Comparison of ENCODE assay signal across 9 mouse cellular contexts in the genomic region with DNA sequence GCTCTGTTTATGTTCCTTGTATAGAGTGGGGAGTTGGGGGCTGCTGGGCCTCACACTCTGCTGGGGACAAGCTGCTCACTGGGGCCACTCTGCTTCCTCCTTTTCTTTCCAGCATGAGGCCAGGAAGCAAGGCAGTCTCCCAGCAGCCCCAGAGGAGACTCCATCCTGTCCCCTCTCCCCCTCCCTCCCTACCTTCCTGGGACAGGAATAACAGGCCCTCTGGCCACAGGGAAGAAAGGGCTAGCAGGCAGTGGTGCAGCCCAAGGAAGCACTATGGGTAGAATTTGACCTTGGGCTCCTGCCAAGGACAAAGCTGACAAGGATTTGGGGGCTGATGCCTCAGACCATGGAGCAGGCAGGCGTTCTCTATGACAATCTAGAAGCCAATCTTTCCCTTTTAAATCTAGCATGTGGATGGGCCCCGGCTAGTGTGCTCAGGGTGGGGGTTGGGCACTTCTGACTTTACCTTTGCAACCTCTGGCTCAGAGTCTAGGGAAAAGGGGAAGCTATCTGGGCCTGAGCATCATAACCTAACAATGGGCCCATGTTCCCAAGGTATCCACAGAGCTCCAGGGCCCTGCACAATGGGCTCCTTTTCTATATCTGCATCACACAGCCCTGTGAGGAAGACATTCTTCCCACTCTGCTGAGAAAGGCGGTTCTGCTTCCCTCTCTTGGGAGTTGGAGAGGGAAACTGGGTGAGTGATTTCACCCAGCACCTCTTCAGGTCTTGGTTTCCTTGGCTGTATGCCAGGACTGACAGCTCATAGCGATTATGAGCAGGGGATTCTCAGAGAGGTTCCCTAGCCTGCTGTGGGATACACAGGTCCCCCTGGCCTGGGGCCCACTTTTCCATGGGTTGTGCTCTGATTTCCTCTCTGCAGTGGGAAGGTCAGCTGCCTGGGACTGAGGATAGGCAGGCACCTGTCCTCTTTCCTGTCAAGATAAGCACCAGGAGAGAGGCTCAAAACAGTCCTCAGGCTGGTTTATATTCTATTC. TPM values are rescaled to one million over a fixed set of nuclear protein-coding genes. Genes with fewer than 3 reads are reported as not detected.
DNase-seq lines count a peak whose midpoint lies in the region; ATAC-seq and TF ChIP-seq lines count a peak whose summit lies in the region.
"Had no signal": no experiment of that assay in that cellular context is flagged by ENCODE, and none has a peak within 500 bp of the region (broad histone marks: within the 10 kb centered on the region; RNA-seq: fewer than 3 reads in every experiment).

No protein-coding gene starts in this region.

- TF ChIP-seq POLR2A in thymus, adult 2 months (IDR thresholded peaks at IDR 0.05; ENCODE audit: control insufficient read depth, extremely low read depth, insufficient read depth, low read length, poor library complexity) = no peak

- ATAC-seq in heart, embryonic 14.5 days (ENCODE audit: insufficient number of reproducible peaks, insufficient read depth, low FRiP score, low read depth) = peak; percentile 75
- 0 out of 2 replicates have a peak, but pooled peaks have one; percentile 7 for ATAC-seq in limb, embryonic 13.5 days (ENCODE audit: low FRiP score, low read depth)

- peaks cover 42 to 55% of the 10 kb centered on the region in 2 experiments for H3K4me1 ChIP-seq in heart, embryonic 14.5 days (ENCODE audit: control insufficient read depth in 2 of 2, insufficient read depth in 2 of 2, low read length in 2 of 2)
- peaks cover 33% of the 10 kb centered on the region for H3K4me1 ChIP-seq in limb, embryonic 13.5 days
- H3K4me1 ChIP-seq in thymus, adult 2 months (replicated peaks; ENCODE audit: control insufficient read depth, insufficient read depth, low read length) = peaks cover under 1% of the 10 kb centered on the region; the same call in 1 of the 2 replicates

- no peaks in the 10 kb centered on the region for H3K9me3 ChIP-seq in heart, embryonic 14.5 days (ENCODE audit: control insufficient read depth, low read length)
- no peaks in the 10 kb centered on the region for H3K9me3 ChIP-seq in limb, embryonic 13.5 days

- H3K36me3 ChIP-seq in heart, embryonic 14.5 days (ENCODE audit: control insufficient read depth, insufficient read depth, low read length) = peaks cover 4% of the 10 kb centered on the region; the same call in 1 of the 2 replicates
- H3K36me3 ChIP-seq in limb, embryonic 13.5 days = no peaks in the 10 kb centered on the region
- H3K36me3 ChIP-seq in thymus, adult 2 months (ENCODE audit: control insufficient read depth, insufficient read depth, low read length) = no peaks in the 10 kb centered on the region

- TF ChIP-seq CTCF in thymus, adult 2 months (IDR thresholded peaks at IDR 0.05; ENCODE audit: borderline replicate concordance, control insufficient read depth, extremely low read depth, insufficient read depth, low read length, poor library complexity) = no peak

- no peaks in the 10 kb centered on the region for H3K27me3 ChIP-seq in heart, embryonic 14.5 days (ENCODE audit: control insufficient read depth, insufficient read depth, low read length)
- H3K27me3 ChIP-seq in limb, embryonic 13.5 days = no peaks in the 10 kb centered on the region
- no peaks in the 10 kb centered on the region for H3K27me3 ChIP-seq in thymus, adult 2 months (ENCODE audit: control insufficient read depth, insufficient read depth, low read length)

- H3K27ac ChIP-seq in heart, embryonic 14.5 days (replicated peaks in 1 of 2; ENCODE audit: control insufficient read depth in 1 of 2, insufficient read depth in 1 of 2, low read depth in 2 of 2, low read length in 2 of 2) = peak overlapping the region; percentile 81 to 86
- H3K27ac ChIP-seq in limb, embryonic 13.5 days = peak overlapping the region; percentile 55
- H3K27ac ChIP-seq in thymus, adult 2 months (ENCODE audit: control insufficient read depth, insufficient read depth, low read length) = no peak overlapping the region

- H3K4me3 ChIP-seq in heart, embryonic 14.5 days (ENCODE audit: control insufficient read depth in 1 of 2, insufficient read depth in 1 of 2, low read depth in 1 of 2, low read length in 2 of 2) = no peak overlapping the region
- no peak overlapping the region for H3K4me3 ChIP-seq in limb, embryonic 13.5 days
- H3K4me3 ChIP-seq in thymus, adult 2 months (ENCODE audit: control insufficient read depth, insufficient read depth, low read length) = no peak overlapping the region

- DNase-seq in left cerebral cortex, postnatal 14 days (ENCODE audit: low spot score in 2 of 2) = peak; percentile 40 to 53
- no peak for DNase-seq in left cerebral cortex, postnatal 36 days (ENCODE audit: low spot score in 2 of 2)
- peak; percentile 67 to 77 for DNase-seq in adrenal gland, postnatal 36 days
- DNase-seq in thymus, adult 2 months = no peak
- DNase-seq in layer of hippocampus, postnatal 36 days = no peak
- no peak for DNase-seq in left cerebral cortex, adult 8-10 months (ENCODE audit: low spot score in 2 of 2)

- H3K4me2 ChIP-seq in heart, embryonic 14.5 days (ENCODE audit: low read length) = peak overlapping the region; percentile 35
- no peak overlapping the region for H3K4me2 ChIP-seq in limb, embryonic 13.5 days (replicated peaks)

- WGBS in heart, embryonic 14.5 days = 5% methylated on average over 4 of the region's 4 CpGs
- 46% methylated on average over 4 of the region's 4 CpGs for WGBS in limb, embryonic 13.5 days
- WGBS in thymus, adult 2 months = 66% methylated on average over 4 of the region's 4 CpGs

- intact Hi-C loops in left cerebral cortex, postnatal 14 days (cut with DNase I) = loop anchor here (5.0 kb wide), 1 partner anchor 52 kb away; the partner anchor contains the start of gene Nol4l
- intact Hi-C loops in left cerebral cortex, postnatal 36 days (cut with DNase I) = loop anchor here (5.0 kb wide), 1 partner anchor 52 kb away; the partner anchor contains the start of gene Nol4l

- H3K9ac ChIP-seq in heart, embryonic 14.5 days (ENCODE audit: low read length) = 0 out of 2 replicates have a peak overlapping the region, but pooled peaks have one; percentile 30
- peak overlapping the region; percentile 13; the same call in 1 of the 2 replicates for H3K9ac ChIP-seq in limb, embryonic 13.5 days

RNA-seq across cellular contexts. Expression of gene 4930404H24Rik, which starts 17.2 kb away (rescaled TPM):
- 1 to 10 TPM in 1 of 2 experiments, not detected in 1; 1.4 TPM for total RNA-seq in left cerebral cortex, postnatal 14 days (2021)
- not detected for total RNA-seq in left cerebral cortex, postnatal 36 days (2021)
- total RNA-seq in adrenal gland, postnatal 36 days (2021) = not detected
- not detected in 2 replicates for polyA plus RNA-seq in heart, embryonic 14.5 days (2014; fragmentation: Nextera tagmentation; extraction: Ambion mirVana)
- polyA plus RNA-seq in limb, embryonic 13.5 days (2015; fragmentation: Nextera tagmentation; extraction: Ambion mirVana) = not detected in 2 replicates
- not detected in 2 replicates for polyA plus RNA-seq in thymus, adult 2 months (2012; rRNA removed)
- total RNA-seq in layer of hippocampus, postnatal 36 days (2021) = not detected
- not detected for total RNA-seq in left cerebral cortex, adult 8-10 months (2022)
- total RNA-seq: left cerebral cortex, postnatal 10 days had no signal

RNA-seq across cellular contexts. Expression of gene Nol4l, which starts 54.4 kb away (rescaled TPM):
- total RNA-seq in left cerebral cortex, postnatal 14 days (2021) = 10 to 100 TPM; 44.8 to 46.8 TPM
- 10 to 100 TPM; 46.4 to 50.2 TPM for total RNA-seq in left cerebral cortex, postnatal 36 days (2021)
- total RNA-seq in adrenal gland, postnatal 36 days (2021) = 10 to 100 TPM; 12.8 to 13.3 TPM
- 10.0 and 12.6 TPM in 2 replicates for polyA plus RNA-seq in heart, embryonic 14.5 days (2014; fragmentation: Nextera tagmentation; extraction: Ambion mirVana)
- 11.8 and 13.2 TPM in 2 replicates for polyA plus RNA-seq in limb, embryonic 13.5 days (2015; fragmentation: Nextera tagmentation; extraction: Ambion mirVana)
- polyA plus RNA-seq in thymus, adult 2 months (2012; rRNA removed) = 4.2 and 4.4 TPM in 2 replicates
- 10 to 100 TPM; 47.0 to 47.3 TPM for total RNA-seq in layer of hippocampus, postnatal 36 days (2021)
- total RNA-seq in left cerebral cortex, adult 8-10 months (2022) = 10 to 100 TPM; 41.1 to 48.9 (median 45.1) TPM

Comparison
In these comparisons a context has a peak if more than half of its experiments do, and no peak if none do; other contexts are left out.
1. DNase-seq: peak in left cerebral cortex, postnatal 14 days (2 of 2) and adrenal gland, postnatal 36 days (2 of 2); none in left cerebral cortex, postnatal 36 days (0 of 2), thymus, adult 2 months (single experiment), layer of hippocampus, postnatal 36 days (0 of 2) and left cerebral cortex, adult 8-10 months (0 of 2).